Mouse (Mus musculus) liver, adult 2 months (tissue): ENCODE data around the gene Bpi. TPM values are rescaled to one million over a fixed set of nuclear protein-coding genes. Genes with fewer than 3 reads are reported as not detected.

ENCODE experiments used
- DNase-seq: peaks from one replicate; pipeline ENCODE4 v3.0.0-alpha.2; 2011; ENCODE audit warnings: low read depth, low spot score; ENCODE audit errors: extremely low read depth
- H3K27ac ChIP-seq: fragments of 200-500 bp; replicated peaks from 2 replicates; pipeline ENCODE4 v1.5.1; 2012; ENCODE audit warnings: low read depth, mild to moderate bottlenecking, control low read depth, inconsistent platforms, low read length; ENCODE audit not compliant: insufficient read depth
- H3K27me3 ChIP-seq: fragments of 200-500 bp; 2 replicates; pipeline ENCODE4 v1.6.1; 2012; ENCODE audit warnings: mild to moderate bottlenecking, moderate library complexity, low read length, inconsistent platforms; ENCODE audit not compliant: control insufficient read depth, insufficient read depth
- H3K36me3 ChIP-seq: fragments of 200-500 bp; 2 replicates; pipeline ENCODE4 v1.6.1; 2012; ENCODE audit warnings: low read length, inconsistent platforms; ENCODE audit not compliant: control insufficient read depth, insufficient read depth
- H3K4me1 ChIP-seq: fragments of 200-500 bp; 2 replicates; pipeline ENCODE4 v1.6.1; 2011; ENCODE audit warnings: low read length; ENCODE audit not compliant: control insufficient read depth, insufficient read depth
- H3K4me3 ChIP-seq: fragments of 200-500 bp; 2 replicates; pipeline ENCODE4 v1.5.1; 2011; ENCODE audit warnings: low read depth, mild to moderate bottlenecking, control low read depth, low read length, moderate library complexity; ENCODE audit not compliant: insufficient read depth
- H3K79me2 ChIP-seq: fragments of 200-500 bp; 2 replicates; pipeline ENCODE4 v1.6.1; 2012; ENCODE audit warnings: inconsistent platforms, mild to moderate bottlenecking, low read length, moderate library complexity; ENCODE audit not compliant: control insufficient read depth, insufficient read depth
- H3K9ac ChIP-seq: fragments of 200-500 bp; 2 replicates; pipeline ENCODE4 v1.6.1; 2012; ENCODE audit warnings: low read depth, mild to moderate bottlenecking, control low read depth, inconsistent platforms, low read length
- CTCF ChIP-seq: fragments of 200-500 bp; IDR thresholded peaks from 2 replicates; pipeline ENCODE4 v1.5.1; 2011; ENCODE audit warnings: low read depth, low read length, control low read depth
- POLR2A ChIP-seq: fragments of 200-500 bp; IDR thresholded peaks from 2 replicates; pipeline ENCODE4 v1.6.1; 2011; ENCODE audit warnings: low read length, control low read depth; ENCODE audit not compliant: insufficient read depth; ENCODE audit errors: extremely low read depth
- WGBS: fragments of 180-500 bp; shearing (Covaris S2); methylation state at CpG from one replicate; pipeline ENCODE4 v1.1.7; 2018; 5-methylcytosine and 5-hydroxymethylcytosine counted together
- polyA plus RNA-seq: library from polyadenylated mRNA; depleted of rRNA; stranded (reverse); fragments of >200 nt; gene quantifications from 2 replicates; pipeline ENCODE4 v1.2.3, GENCODE M21; 2012; rRNA removed
- total RNA-seq: library from RNA; depleted of rRNA; stranded (reverse); fragments of >200 nt; gene quantifications from 2 replicates; pipeline ENCODE4 v1.2.3, GENCODE M21; 2014; rRNA removed

Gene Bpi
- not detected in 2 replicates for total RNA-seq
- not detected in 2 replicates for polyA plus RNA-seq

DNA sequence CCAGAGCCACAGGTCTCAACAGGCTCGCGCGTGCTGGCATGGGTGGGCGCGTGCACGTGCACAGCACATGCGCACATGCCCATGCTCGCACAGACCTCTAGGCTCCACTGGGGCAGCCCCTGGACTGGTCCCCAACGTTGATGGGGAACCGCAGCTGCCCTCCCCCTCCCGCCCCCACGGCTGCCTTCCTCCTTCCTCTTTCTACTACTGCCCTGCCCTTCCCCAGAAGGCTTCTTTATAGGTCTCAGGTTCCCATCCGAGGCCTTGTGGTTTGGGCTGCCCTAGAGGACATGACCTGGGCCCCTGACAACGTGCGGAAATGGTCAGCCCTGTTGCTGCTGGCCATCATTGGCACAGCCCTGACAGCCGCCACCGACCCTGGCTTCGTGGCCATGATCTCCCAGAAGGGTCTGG lies at the start of gene Bpi:
TSS of gene Bpi (plus strand) at position 90 of the 414 bp plus-strand sequence.
- no peak within 1 kb of the TSS for H3K4me3 ChIP-seq
- no peaks in the 10 kb centered on the region for H3K36me3 ChIP-seq
- no peaks in the 10 kb centered on the region for H3K79me2 ChIP-seq
- H3K27me3 ChIP-seq, result no peaks in the 10 kb centered on the region
- TF ChIP-seq CTCF (no peak), POLR2A (no peak)
- no peaks in the 10 kb centered on the region for H3K4me1 ChIP-seq
- 75% methylated on average over 18 of the region's 18 CpGs for whole genome bisulfite sequencing
- no peak within 1 kb of the TSS for H3K9ac ChIP-seq
- no peak within 1 kb of the TSS for H3K27ac ChIP-seq
- DNase-seq, result no peak

DNA sequence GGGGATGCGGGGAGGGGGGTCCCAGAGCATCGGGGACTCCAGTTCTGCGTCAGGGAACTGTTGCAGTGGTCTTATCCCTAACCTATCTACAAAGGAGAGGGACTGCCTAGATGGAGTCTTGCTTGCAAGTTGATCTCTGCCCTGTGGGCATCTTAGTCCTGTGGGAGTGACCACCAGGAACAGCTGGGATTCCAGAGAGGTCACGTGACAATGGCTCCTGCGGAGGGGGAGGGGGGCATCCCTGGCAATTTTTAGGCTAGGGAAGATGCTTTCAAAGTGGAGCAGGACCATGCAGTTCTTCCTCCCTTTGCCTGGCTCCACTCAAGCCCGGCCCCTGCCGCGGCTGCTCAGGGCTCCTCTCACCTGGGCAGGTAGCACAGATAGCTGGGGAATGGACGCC lies 48.1 kb upstream of the Bpi start:
- no peaks in the 10 kb centered on the region for H3K27me3 ChIP-seq
- H3K36me3 ChIP-seq, result no peaks in the 10 kb centered on the region
- no peaks in the 10 kb centered on the region for H3K79me2 ChIP-seq
- H3K9ac ChIP-seq, result no peak overlapping the region
- no peak overlapping the region for H3K27ac ChIP-seq
- WGBS, result 74% methylated on average over 9 of the region's 9 CpGs
- no peaks in the 10 kb centered on the region for H3K4me1 ChIP-seq
- no peak for TF ChIP-seq CTCF
- TF ChIP-seq POLR2A, result no peak
- H3K4me3 ChIP-seq, result no peak overlapping the region
- no peak for DNase-seq

DNA sequence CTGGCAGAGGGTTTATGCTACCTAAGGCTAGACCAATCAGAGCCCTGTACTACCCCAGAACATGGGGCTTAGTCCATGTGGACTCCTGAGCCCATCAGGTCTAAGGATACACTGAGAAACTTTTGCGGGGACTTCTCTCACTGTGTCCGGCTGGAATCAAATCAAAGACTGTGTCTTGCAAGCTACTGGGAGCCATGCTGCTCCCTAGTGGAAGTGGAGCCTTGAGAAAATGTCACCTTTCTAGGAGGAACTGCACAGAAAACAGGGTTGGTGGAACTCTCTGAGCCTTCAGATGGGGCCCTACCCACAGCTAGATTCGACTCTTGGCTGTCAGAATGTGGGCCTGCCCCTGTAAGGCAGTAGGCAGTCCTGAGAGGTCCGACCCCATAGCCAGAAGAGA lies 47.4 kb upstream of the Bpi start:
- Histone ChIP-seq H3K4me3 (no peak overlapping the region), H3K27me3 (no peaks in the 10 kb centered on the region), H3K79me2 (no peaks in the 10 kb centered on the region), H3K27ac (no peak overlapping the region), H3K9ac (no peak overlapping the region), H3K4me1 (0 out of 2 replicates have a peak, but pooled peaks cover 4% of the 10 kb centered on the region), H3K36me3 (no peaks in the 10 kb centered on the region)
- TF ChIP-seq POLR2A, result no peak
- TF ChIP-seq CTCF, result no peak
- no peak for DNase-seq
- 58% methylated on average over 4 of the region's 4 CpGs for WGBS

DNA sequence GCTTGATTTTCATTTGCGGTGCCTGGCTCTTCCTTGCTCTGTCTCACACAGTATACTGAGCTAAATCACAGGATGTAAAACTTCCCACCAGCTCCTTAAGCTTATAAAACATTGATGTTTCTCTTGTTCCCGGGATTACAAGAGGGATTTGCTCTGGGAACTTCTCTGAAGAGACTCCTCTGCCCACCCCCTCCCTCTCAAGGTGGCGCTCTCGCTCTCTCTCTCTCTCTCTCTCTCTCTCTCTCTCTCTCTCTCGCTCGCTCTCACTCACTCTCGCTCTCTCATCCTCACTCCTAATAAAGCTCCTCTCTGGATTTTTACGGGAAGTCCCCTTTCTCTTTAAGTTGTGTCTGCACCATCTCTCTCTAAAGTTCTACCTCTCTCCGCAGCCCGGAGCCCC lies 46.9 kb upstream of the Bpi start:
- no peaks in the 10 kb centered on the region for H3K79me2 ChIP-seq
- no peak overlapping the region for H3K9ac ChIP-seq
- DNase-seq, result no peak
- H3K27me3 ChIP-seq, result no peaks in the 10 kb centered on the region
- H3K4me1 ChIP-seq, result 0 out of 2 replicates have a peak, but pooled peaks cover 4% of the 10 kb centered on the region
- 32% methylated on average over 10 of the region's 10 CpGs for WGBS
- TF ChIP-seq POLR2A (no peak), CTCF (no peak)
- no peak overlapping the region for H3K27ac ChIP-seq
- H3K4me3 ChIP-seq, result no peak overlapping the region
- no peaks in the 10 kb centered on the region for H3K36me3 ChIP-seq

DNA sequence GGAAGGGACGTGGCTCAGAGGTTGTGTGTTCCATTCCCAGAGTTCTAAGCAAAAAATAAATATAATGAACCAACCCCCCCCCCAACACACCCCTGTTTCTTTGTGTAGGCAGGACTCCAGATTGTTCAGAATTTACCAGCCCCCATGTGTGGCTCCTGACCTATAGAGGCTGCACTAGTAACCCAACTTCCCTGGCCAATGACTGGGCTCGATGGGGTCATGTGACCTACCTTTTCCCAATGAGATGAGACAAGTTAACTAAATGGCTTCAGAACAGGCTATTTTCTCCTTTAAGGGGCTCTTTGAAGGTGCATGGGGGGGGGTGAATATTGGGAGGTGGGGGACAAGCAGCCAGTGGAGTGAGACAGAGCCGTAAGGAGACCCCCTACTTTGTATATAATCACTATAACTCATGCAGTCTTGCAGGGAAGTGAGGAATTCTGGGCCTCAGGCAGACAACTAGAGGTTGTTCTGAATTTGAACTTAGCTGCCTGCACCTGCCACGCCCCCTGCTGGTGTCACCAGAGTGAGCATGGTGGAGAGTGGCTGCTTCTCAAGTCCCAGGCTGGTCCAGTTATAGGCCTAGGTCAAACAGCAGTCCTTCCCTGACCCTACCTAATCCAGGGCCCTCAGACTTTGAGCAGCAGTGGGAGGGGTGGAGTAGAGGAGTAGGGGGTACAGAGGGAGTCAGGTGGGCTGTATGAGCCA lies 46.0 kb upstream of the Bpi start:
- Histone ChIP-seq H3K4me1 (0 out of 2 replicates have a peak, but pooled peaks cover 4% of the 10 kb centered on the region), H3K79me2 (no peaks in the 10 kb centered on the region), H3K27me3 (no peaks in the 10 kb centered on the region), H3K9ac (no peak overlapping the region), H3K27ac (no peak overlapping the region), H3K4me3 (no peak overlapping the region), H3K36me3 (no peaks in the 10 kb centered on the region)
- no peak for DNase-seq
- TF ChIP-seq POLR2A (no peak), CTCF (peak; percentile 69)
- WGBS, result 54% methylated on average over 4 of the region's 4 CpGs

DNA sequence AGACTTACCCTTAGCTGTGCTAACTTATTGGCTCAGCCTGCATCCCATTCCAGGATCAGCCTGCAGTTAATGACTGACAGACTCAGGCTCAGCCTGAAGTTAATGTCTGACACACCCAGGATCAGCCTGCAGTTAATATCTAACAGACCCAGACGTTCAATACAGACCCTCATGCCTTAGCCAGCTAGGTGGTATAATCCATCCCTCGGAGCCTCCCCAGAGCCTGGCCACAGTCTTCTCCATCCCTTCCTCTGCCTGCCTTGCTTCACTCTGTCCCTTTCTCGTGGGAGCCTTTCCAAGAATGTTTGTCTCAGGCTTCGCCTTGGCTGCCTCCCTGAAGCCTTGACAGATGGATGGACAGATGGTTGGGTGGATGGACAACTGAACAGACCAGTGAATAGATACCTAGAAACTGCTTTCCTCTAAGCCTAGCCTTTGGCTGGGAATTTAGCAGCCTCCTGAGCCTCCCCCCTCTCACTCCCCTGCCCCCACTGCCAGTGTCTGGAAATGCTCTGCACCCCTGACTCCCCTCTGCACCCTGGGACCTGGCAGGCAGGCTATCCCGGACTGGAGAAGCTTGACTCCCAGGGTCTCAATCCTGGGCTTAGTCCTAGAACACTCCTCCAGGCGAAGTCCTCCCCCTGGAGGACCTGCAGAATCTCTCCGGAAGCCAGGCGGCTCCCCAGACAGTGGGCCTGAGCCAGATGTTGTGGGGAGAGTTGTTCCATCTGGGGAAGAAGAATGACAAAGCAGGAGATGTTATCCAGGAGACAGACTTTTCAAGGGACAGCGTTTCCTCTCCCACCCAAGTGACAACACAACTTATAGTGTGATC lies 42.4 kb upstream of the Bpi start:
- peak; percentile 50 for DNase-seq
- TF ChIP-seq POLR2A, result no peak
- no peak for TF ChIP-seq CTCF
- H3K9ac ChIP-seq, result no peak overlapping the region
- H3K27me3 ChIP-seq, result no peaks in the 10 kb centered on the region
- H3K27ac ChIP-seq, result no peak overlapping the region
- H3K79me2 ChIP-seq, result no peaks in the 10 kb centered on the region
- no peak overlapping the region for H3K4me3 ChIP-seq
- no peaks in the 10 kb centered on the region for H3K36me3 ChIP-seq
- H3K4me1 ChIP-seq, result 0 out of 2 replicates have a peak, but pooled peaks cover 4% of the 10 kb centered on the region
- 42% methylated on average over 9 of the region's 9 CpGs for WGBS
